Mouse (Mus musculus) gastrocnemius, adult 8-10 months (tissue): Measurements from ENCODE around the gene Cacnb3. TPM values are rescaled to one million over a fixed set of nuclear protein-coding genes. Genes with fewer than 3 reads are reported as not detected.

Experiments
- DNase-seq, 2 experiments: peaks; one replicate each; pipeline ENCODE4 v3.0.0; 2022; ENCODE audit warnings: low spot score in 2 of 2
- total RNA-seq, 4 experiments: library from RNA; stranded (reverse); gene quantifications; 2 replicates each; pipeline ENCODE4 v1.2.4; 2022

Cacnb3 gene
- total RNA-seq, 4 experiments from 2014 or later: 0.78 to 1.1 (median 1.0) TPM

GRCm38 (mm10) chr15:98675634-98676250, 45.1 kb downstream of the Cacnb3 start:
- no peak for DNase-seq

GRCm38 (mm10) chr15:98676471-98676870, 45.8 kb downstream of the Cacnb3 start:
- DNase-seq: no peak

- DNase-seq: peak; percentile 64 to 71
Measured at GRCm38 (mm10) chr15:98676940-98677728, 46.5 kb downstream of the Cacnb3 start, which contains the start of gene Rnd1. Gene Rnd1, minus strand, starts transcription at chr15:98677461.

DNA sequence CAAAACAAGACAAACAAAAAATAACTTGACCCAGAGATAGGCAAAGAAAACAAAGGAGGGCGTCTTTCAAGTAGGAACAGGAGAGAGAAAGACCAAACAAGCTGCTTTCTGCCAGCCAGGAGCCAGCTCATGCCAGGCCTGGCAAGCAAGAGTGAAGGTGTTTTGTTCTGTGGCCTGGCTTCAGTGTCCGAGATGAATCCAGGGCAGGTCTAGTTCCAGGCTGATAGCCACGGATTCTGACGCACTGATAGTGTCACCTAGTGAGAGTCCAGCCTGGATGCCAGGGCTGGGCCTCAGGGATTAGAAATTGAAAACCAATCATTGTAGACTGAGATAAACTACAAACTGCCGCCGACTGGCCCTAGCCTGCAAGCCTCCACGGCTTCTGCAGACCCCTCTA, 47.3 kb downstream of the Cacnb3 start:
- DNase-seq: peak in 1 of 2 experiments; percentile 11

DNA sequence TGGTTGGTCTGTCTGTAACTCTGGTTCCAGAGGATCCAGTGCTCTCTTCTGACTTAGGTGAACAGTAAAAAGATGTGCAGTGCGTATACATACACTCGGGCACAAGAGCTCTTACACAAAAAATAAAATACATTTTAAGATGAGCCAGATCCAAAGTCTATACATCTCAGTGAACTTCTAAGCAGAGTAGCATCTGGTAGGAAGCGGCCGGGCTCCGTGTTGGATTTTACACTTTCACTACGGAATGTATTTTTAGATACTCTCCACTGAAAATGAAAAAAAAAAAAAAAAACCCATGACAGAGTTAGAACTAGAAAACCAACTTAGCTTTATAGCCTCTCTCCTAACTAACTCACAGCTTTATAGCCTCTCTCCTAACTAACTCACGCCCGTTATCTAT, 50.0 kb downstream of the Cacnb3 start:
- no peak for DNase-seq

DNA sequence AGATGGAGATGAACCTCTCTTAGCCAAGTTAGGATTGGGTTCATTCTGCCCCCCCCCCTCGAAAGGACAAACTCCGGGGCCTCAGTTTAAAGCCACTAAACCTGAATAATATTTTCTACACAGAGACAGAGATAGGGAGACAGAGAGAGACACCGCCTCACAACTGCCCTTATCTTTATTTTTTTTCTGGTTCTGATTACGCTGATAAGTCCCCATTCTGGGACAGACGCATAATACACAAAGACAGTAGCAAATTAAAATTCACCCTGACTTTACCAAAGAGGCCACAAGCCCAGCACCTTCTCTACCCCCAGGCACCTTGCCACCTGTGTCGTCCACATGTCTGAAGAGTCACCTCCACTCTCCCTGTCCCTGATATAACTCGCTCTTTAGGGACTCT, 51.0 kb downstream of the Cacnb3 start:
- no peak for DNase-seq

- DNase-seq: no peak
Measured at GRCm38 (mm10) chr15:98683177-98683576, 52.5 kb downstream of the Cacnb3 start.

DNA sequence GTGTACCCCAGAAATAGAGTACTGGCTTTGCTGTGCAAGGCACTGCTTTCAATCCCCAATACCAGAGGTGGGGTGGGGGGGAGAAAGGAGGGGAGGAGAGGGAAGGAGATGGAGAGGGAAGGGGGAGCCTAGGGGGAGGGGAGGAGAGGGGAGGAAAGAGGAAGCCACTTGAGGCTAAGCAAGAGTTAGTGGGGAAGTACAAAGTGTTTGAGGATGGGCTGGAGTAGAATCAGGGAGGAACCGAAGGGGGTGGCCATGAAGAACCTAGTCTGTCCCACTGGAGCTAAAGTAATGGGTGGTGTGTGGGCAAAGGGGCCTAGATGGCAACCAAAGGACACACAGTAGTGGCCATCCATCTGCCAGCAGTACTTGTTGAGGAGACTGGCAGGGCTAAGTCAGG, 53.1 kb downstream of the Cacnb3 start:
- no peak for DNase-seq

DNA sequence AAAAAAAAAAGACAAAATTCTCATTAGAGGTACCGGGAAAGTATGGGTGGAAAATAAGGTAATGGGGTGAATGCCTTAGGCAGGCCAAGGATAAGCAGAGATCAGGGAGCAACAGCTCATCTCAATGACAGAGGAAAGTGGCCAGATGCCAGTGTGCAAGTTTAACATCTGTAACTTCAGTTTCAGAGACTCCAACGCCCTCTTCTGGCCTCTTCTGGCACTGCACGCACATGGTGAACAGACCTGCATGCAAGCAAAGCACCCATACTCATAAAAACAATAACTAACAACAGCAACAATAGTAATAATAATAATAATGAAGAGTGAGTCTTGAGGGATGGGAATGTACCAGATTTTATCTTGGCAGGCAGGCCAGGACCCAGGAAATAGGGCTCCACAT, 55.3 kb downstream of the Cacnb3 start:
- DNase-seq: no peak

DNA sequence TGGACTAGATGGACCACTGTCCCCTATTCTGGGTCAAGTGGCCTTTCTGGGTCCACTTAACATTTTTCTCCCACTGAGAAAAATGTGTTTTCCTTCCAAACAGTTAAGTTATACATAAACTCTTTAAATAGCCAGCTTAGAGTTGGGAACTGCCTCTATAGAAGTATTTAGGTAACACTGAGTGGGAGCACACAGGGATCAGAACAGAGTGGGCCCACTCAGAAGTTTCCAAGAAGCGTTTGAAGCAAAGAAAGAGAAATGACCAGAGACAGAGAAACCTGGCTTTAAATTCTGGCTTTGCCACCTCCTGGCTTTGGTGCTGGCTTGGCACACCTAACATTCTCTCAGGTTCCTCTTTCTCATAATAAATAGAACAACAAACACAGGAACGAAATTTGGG, 59.0 kb downstream of the Cacnb3 start:
- DNase-seq: no peak

DNA sequence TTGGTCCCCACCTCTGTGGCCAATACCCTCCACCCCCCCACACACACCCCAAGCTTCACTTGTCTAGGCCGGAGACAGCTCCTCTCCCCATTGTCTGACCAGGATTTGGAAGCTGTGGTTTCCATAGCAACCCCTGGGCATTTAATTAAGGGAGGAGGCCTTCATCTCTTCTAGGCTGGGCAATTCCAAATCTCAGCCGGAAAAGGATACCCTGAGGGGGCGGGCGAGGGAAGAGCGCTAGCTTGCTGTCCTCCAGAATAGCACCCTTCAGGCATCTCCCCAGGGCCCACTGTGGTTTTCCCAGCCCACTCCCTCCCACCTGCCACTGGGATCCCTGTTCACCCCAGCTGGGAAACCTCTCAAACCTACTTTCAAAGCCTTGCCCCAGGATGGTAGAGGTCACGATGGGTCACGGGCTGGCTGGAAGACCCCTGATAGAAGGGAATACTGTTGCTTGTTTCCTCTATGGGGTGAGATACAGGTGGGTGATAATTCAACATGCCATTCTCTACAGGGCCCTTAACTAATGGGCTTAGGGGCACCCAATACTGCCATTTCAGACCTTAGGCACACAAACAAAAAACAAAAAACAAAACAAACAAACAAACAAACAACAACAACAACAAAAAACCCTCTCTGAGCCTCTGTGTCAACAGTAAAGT, 61.0 kb downstream of the Cacnb3 start:
- no peak for DNase-seq

GRCm38 (mm10) chr15:98692171-98692715, 61.6 kb downstream of the Cacnb3 start:
- DNase-seq: no peak

Other genes with a start within 250 kb of the Cacnb3 start
- not detected for gene Olfr283, start 249.9 kb upstream of the Cacnb3 start, total RNA-seq
- not detected for gene Olfr282, start 199.6 kb upstream of the Cacnb3 start, total RNA-seq
- not detected for gene Olfr281, start 178.3 kb upstream of the Cacnb3 start, total RNA-seq
- not detected for gene OR5BS1P, start 160.9 kb upstream of the Cacnb3 start, total RNA-seq
- not detected for gene Lalba, start 148.1 kb upstream of the Cacnb3 start, total RNA-seq
- not detected for gene Olfr279, start 138.4 kb upstream of the Cacnb3 start, total RNA-seq
- gene Kansl2, start 96.6 kb upstream of the Cacnb3 start, total RNA-seq: 10 to 100 TPM; 65.5 to 72.7 (median 69.8) TPM
- gene Ccnt1, start 59.9 kb upstream of the Cacnb3 start, total RNA-seq: 10 to 100 TPM; 14.3 to 19.4 (median 15.7) TPM
- gene 4930415O20Rik, start 59.8 kb upstream of the Cacnb3 start, total RNA-seq: under 1 TPM in 1 of 4 experiments, not detected in 3; 0.63 TPM
- gene Adcy6, start 20.8 kb upstream of the Cacnb3 start, total RNA-seq: 10 to 100 TPM; 13.4 to 21.4 (median 19.1) TPM
- 10 to 100 TPM; 54.0 to 72.3 (median 63.4) TPM for gene Ddx23, start 32.1 kb downstream of the Cacnb3 start, total RNA-seq
- gene Rnd1, start 46.6 kb downstream of the Cacnb3 start, total RNA-seq: 1 to 10 TPM; 1.0 to 2.3 (median 1.1) TPM
- not detected for gene Ccdc65, start 77.4 kb downstream of the Cacnb3 start, total RNA-seq
- gene Fkbp11, start 97.4 kb downstream of the Cacnb3 start, total RNA-seq: under 1 TPM in 3 of 4 experiments, not detected in 1; 0.43 to 0.92 (median 0.72) TPM
- gene Arf3, start 132.4 kb downstream of the Cacnb3 start, total RNA-seq: 1 to 10 TPM; 6.9 to 8.9 (median 8.1) TPM
- 1 to 10 TPM in 1 of 4 experiments, under 1 TPM in 3; 0.48 to 1.1 (median 0.85) TPM for gene Wnt10b, start 147.3 kb downstream of the Cacnb3 start, total RNA-seq
- gene Wnt1, start 159.0 kb downstream of the Cacnb3 start, total RNA-seq: not detected
- gene Ddn, start 178.7 kb downstream of the Cacnb3 start, total RNA-seq: under 1 TPM; 0.12 to 0.67 (median 0.43) TPM
- gene Prkag1, start 200.7 kb downstream of the Cacnb3 start, total RNA-seq: 10 to 100 TPM; 43.8 to 55.0 (median 46.9) TPM
- gene Kmt2d, start 240.4 kb downstream of the Cacnb3 start, total RNA-seq: 10 to 100 TPM; 52.6 to 67.2 (median 59.1) TPM